In genomic region chr16:4517906-4518305, GRCm38 (mm10) we compare ENCODE assay signal across 12 mouse cellular contexts.
"Had no signal": no experiment of that assay in that cellular context is flagged by ENCODE, and none has a peak within 500 bp of the region (broad histone marks: within the 10 kb centered on the region; RNA-seq: fewer than 3 reads in every experiment).

No protein-coding gene starts in this region.

- H3K9ac ChIP-seq: kidney, embryonic 15.5 days; limb, embryonic 15.5 days; liver, embryonic 13.5 days; midbrain, embryonic 12.5 days had no signal

- H3K27me3 ChIP-seq: kidney, embryonic 15.5 days; limb, embryonic 15.5 days; liver, embryonic 13.5 days; midbrain, embryonic 12.5 days had no signal

- DNase-seq: kidney, postnatal 25 days; layer of hippocampus, adult 9-11 months; layer of hippocampus, postnatal 36 days; liver, embryonic 13.5 days; lung, adult 18-20 months; right cerebral cortex, adult 18-20 months; right cerebral cortex, postnatal 25 days; thymus, postnatal 36 days had no signal

- H3K4me3 ChIP-seq: kidney, embryonic 15.5 days; limb, embryonic 15.5 days; liver, embryonic 13.5 days; midbrain, embryonic 12.5 days had no signal

- H3K9me3 ChIP-seq: kidney, embryonic 15.5 days; limb, embryonic 15.5 days; liver, embryonic 13.5 days; midbrain, embryonic 12.5 days had no signal

- ATAC-seq: midbrain, embryonic 16.5 days had no signal

- H3K27ac ChIP-seq: kidney, embryonic 15.5 days; limb, embryonic 15.5 days; liver, embryonic 13.5 days; midbrain, embryonic 12.5 days had no signal

- H3K36me3 ChIP-seq: kidney, embryonic 15.5 days; limb, embryonic 15.5 days; liver, embryonic 13.5 days; midbrain, embryonic 12.5 days had no signal

- H3K4me2 ChIP-seq: kidney, embryonic 15.5 days; limb, embryonic 15.5 days; liver, embryonic 13.5 days; midbrain, embryonic 12.5 days had no signal
